Mouse (Mus musculus): Measurements from ENCODE around the gene Lnpep. TPM values are rescaled to one million over a fixed set of nuclear protein-coding genes. Genes with fewer than 3 reads are reported as not detected.
A peak's percentile ranks its signal among the peaks of the same experiment; 100 is the strongest.

Gene Lnpep
- polyA plus RNA-seq, 1 experiment from 2014 or later, result 6.3 TPM

DNA sequence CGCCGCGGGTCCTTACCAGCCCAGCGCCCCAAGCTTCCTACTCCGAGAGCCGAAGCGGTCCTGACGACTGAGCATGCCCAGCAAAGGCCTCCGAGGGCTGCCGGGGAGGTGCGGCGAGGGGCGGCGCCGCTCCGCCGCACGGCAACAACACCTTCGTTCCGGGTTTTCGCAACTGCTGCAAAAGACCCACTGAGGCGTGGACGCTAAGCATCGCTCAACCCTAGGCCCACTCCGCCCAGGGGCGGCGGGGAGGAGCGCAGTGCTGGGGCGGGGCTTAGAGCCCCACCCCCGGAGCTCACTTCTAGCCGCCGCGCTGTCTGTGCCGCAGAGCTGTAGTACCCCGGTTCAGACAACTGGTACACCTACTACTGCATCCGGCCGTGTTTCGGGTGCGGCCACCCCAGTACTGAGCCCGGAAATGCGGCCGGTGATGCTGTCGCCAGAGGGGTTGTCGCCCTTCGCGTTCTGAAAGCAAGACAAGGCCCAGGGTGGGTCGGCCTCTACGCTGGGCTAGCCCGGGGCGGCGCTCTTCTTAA lies 361 bp downstream of the Lnpep start:
- DNase-seq (ENCODE audit: extremely low spot score, low spot score), result peak; percentile 93
- Histone ChIP-seq H3K4me1 (peaks cover 28% of the 10 kb centered on the region), H3K9me3 (peaks cover 6% of the 10 kb centered on the region), H3K4me3 (peak overlapping the region; percentile 78), H3K36me3 (replicated peaks) (no peaks in the 10 kb centered on the region), H3K27me3 (ENCODE audit: poor library complexity, severe bottlenecking) (no peaks in the 10 kb centered on the region), H3K27ac (peak overlapping the region; percentile 96)
- under 1% methylated on average over 51 of the region's 51 CpGs for WGBS

- Histone ChIP-seq H3K4me1 (peaks cover 28% of the 10 kb centered on the region), H3K36me3 (replicated peaks) (no peaks in the 10 kb centered on the region), H3K9me3 (peaks cover 4% of the 10 kb centered on the region), H3K4me3 (peak overlapping the region; percentile 78), H3K27me3 (ENCODE audit: poor library complexity, severe bottlenecking) (no peaks in the 10 kb centered on the region), H3K27ac (peak overlapping the region; percentile 96)
- peak; percentile 63 for DNase-seq (ENCODE audit: extremely low spot score, low spot score)
- WGBS, result under 1% methylated on average over 42 of the region's 42 CpGs
Observed at GRCm38 (mm10) chr17:17623890-17624420, 895 bp downstream of the Lnpep start.

DNA sequence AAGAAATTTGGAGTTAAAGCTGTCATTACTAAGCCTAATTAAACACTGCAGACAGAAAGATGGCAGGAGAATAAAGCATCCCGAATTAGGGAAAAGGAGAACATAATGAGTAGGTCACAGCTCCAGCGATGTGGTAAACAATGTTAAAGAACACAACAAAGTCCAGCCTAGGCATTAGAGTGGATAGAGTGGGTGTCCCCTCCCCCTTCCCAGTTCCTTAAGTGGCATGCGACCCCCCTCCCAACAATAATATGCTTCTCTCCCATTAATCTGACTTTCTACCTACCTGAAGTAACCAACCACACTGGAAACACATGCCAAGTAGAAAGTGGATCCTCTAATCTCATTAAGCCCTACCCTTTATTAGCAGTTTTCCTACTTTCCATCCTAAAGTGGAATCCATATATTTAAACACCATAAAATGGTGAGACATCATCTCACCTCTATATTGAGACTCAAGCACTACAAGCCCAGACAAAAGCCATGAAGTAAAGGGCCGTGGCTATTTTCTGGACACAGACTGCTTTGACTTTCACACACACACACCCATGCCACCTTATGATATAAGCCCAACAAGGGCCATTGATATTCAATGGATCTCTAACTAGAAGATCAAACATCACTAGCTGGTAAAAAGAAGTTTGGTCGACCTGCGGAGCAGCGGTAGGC lies 1.5 kb downstream of the Lnpep start:
- no peak for DNase-seq (ENCODE audit: extremely low spot score, low spot score)
- H3K9me3 ChIP-seq, result peaks cover 4% of the 10 kb centered on the region; the same call in 1 of the 2 replicates
- no peaks in the 10 kb centered on the region for H3K36me3 ChIP-seq (replicated peaks)
- peak overlapping the region; percentile 78 for H3K4me3 ChIP-seq
- peaks cover 28% of the 10 kb centered on the region for H3K4me1 ChIP-seq
- H3K27ac ChIP-seq, result peak overlapping the region; percentile 96
- 3% methylated on average over 7 of the region's 7 CpGs for WGBS
- H3K27me3 ChIP-seq (ENCODE audit: poor library complexity, severe bottlenecking), result no peaks in the 10 kb centered on the region

- H3K4me1 ChIP-seq, result peaks cover 28% of the 10 kb centered on the region
- H3K36me3 ChIP-seq (replicated peaks), result no peaks in the 10 kb centered on the region
- peak overlapping the region; percentile 78 for H3K4me3 ChIP-seq
- H3K9me3 ChIP-seq, result peaks cover 4% of the 10 kb centered on the region; the same call in 1 of the 2 replicates
- no peak for DNase-seq (ENCODE audit: extremely low spot score, low spot score)
- H3K27ac ChIP-seq, result no peak overlapping the region
- WGBS, result 96% methylated on average over 1 of the region's 1 CpGs
- no peaks in the 10 kb centered on the region for H3K27me3 ChIP-seq (ENCODE audit: poor library complexity, severe bottlenecking)
Observed at GRCm38 (mm10) chr17:17622576-17622975, 2.3 kb downstream of the Lnpep start.

GRCm38 (mm10) chr17:17621586-17621985 lies 3.3 kb downstream of the Lnpep start:
- 91% methylated on average over 3 of the region's 3 CpGs for WGBS
- Histone ChIP-seq H3K27me3 (ENCODE audit: poor library complexity, severe bottlenecking) (no peaks in the 10 kb centered on the region), H3K4me1 (peaks cover 28% of the 10 kb centered on the region), H3K4me3 (no peak overlapping the region), H3K27ac (no peak overlapping the region), H3K9me3 (peaks cover 4% of the 10 kb centered on the region; the same call in 1 of the 2 replicates), H3K36me3 (replicated peaks) (no peaks in the 10 kb centered on the region)
- DNase-seq (ENCODE audit: extremely low spot score, low spot score), result no peak

- Histone ChIP-seq H3K4me1 (peaks cover 13% of the 10 kb centered on the region), H3K27ac (no peak overlapping the region), H3K36me3 (replicated peaks) (no peaks in the 10 kb centered on the region), H3K9me3 (no peaks in the 10 kb centered on the region), H3K27me3 (ENCODE audit: poor library complexity, severe bottlenecking) (no peaks in the 10 kb centered on the region), H3K4me3 (no peak overlapping the region)
- WGBS, result 77% methylated on average over 1 of the region's 1 CpGs
- no peak for DNase-seq (ENCODE audit: extremely low spot score, low spot score)
Observed at GRCm38 (mm10) chr17:17618463-17618862, 6.4 kb downstream of the Lnpep start.

DNA sequence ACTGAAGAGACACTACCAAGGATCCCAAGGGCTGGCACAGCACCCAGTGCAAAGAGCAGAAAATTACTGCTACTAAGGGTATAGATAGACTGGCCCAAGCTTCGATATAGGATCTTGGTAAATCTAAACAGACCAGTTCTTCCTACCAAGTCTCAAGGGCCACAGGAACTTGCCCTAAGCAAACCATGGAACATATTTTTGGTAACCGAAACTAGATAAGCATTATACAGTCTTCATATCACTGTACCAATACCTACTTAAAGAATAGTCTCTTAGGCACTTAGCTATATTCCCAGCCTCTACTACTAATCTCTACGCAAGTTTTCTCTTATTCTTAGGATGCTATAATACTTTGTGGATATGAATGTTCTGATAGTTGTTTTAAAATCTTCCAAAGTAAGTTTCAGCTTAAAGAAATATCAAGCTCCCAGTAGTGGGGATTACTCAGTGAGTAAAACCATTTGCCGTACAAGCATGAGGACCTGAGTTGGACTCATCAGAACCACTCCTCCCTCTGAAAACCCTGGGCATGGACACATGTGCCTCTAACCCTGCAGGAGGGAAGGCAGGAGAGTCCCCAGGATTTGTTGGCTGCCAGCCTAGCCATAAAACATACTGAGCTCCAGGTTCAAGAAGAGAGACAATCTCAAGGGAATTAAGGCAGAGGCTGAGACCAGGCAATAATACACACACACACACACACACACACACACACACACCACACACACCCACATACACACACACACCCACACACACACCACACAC lies 7.2 kb downstream of the Lnpep start:
- 94% methylated on average over 4 of the region's 4 CpGs for WGBS

GRCm38 (mm10) chr17:17612336-17612735 lies 12.5 kb downstream of the Lnpep start:
- Histone ChIP-seq H3K4me1 (peaks cover 16% of the 10 kb centered on the region), H3K27ac (no peak overlapping the region), H3K36me3 (replicated peaks) (no peaks in the 10 kb centered on the region), H3K4me3 (no peak overlapping the region), H3K9me3 (no peaks in the 10 kb centered on the region), H3K27me3 (ENCODE audit: poor library complexity, severe bottlenecking) (no peaks in the 10 kb centered on the region)
- no peak for DNase-seq (ENCODE audit: extremely low spot score, low spot score)
- WGBS, result 88% methylated on average over 2 of the region's 2 CpGs

More for the DNA sequence above, 7.2 kb downstream of the Lnpep start:
- no peak for DNase-seq (ENCODE audit: extremely low spot score, low spot score)
- no peaks in the 10 kb centered on the region for H3K9me3 ChIP-seq
- no peaks in the 10 kb centered on the region for H3K36me3 ChIP-seq (replicated peaks)
- H3K4me3 ChIP-seq, result no peak overlapping the region
- H3K4me1 ChIP-seq, result peaks cover 5% of the 10 kb centered on the region
- H3K27me3 ChIP-seq (ENCODE audit: poor library complexity, severe bottlenecking), result no peaks in the 10 kb centered on the region
- H3K27ac ChIP-seq, result no peak overlapping the region

GRCm38 (mm10) chr17:17609523-17609922 lies 15.3 kb downstream of the Lnpep start:
- H3K36me3 ChIP-seq (replicated peaks), result no peaks in the 10 kb centered on the region
- H3K27me3 ChIP-seq (ENCODE audit: poor library complexity, severe bottlenecking), result no peaks in the 10 kb centered on the region
- H3K27ac ChIP-seq, result no peak overlapping the region
- peaks cover 17% of the 10 kb centered on the region for H3K4me1 ChIP-seq
- no peak overlapping the region for H3K4me3 ChIP-seq
- WGBS, result 80% methylated on average over 3 of the region's 3 CpGs
- DNase-seq (ENCODE audit: extremely low spot score, low spot score), result no peak
- H3K9me3 ChIP-seq, result no peaks in the 10 kb centered on the region

GRCm38 (mm10) chr17:17608416-17608988 lies 16.3 kb downstream of the Lnpep start:
- 85% methylated on average over 5 of the region's 5 CpGs for WGBS
- H3K27ac ChIP-seq, result no peak overlapping the region
- DNase-seq (ENCODE audit: extremely low spot score, low spot score), result no peak
- H3K9me3 ChIP-seq, result no peaks in the 10 kb centered on the region
- H3K36me3 ChIP-seq (replicated peaks), result no peaks in the 10 kb centered on the region
- H3K4me1 ChIP-seq, result peaks cover 17% of the 10 kb centered on the region
- H3K27me3 ChIP-seq (ENCODE audit: poor library complexity, severe bottlenecking), result no peaks in the 10 kb centered on the region
- no peak overlapping the region for H3K4me3 ChIP-seq

- no peaks in the 10 kb centered on the region for H3K9me3 ChIP-seq
- no peak for DNase-seq (ENCODE audit: extremely low spot score, low spot score)
- no peak overlapping the region for H3K27ac ChIP-seq
- no peaks in the 10 kb centered on the region for H3K36me3 ChIP-seq (replicated peaks)
- no peaks in the 10 kb centered on the region for H3K27me3 ChIP-seq (ENCODE audit: poor library complexity, severe bottlenecking)
- peaks cover 29% of the 10 kb centered on the region for H3K4me1 ChIP-seq
- no peak overlapping the region for H3K4me3 ChIP-seq
- 87% methylated on average over 2 of the region's 2 CpGs for WGBS
Observed at GRCm38 (mm10) chr17:17604554-17604953, 20.3 kb downstream of the Lnpep start.

DNA sequence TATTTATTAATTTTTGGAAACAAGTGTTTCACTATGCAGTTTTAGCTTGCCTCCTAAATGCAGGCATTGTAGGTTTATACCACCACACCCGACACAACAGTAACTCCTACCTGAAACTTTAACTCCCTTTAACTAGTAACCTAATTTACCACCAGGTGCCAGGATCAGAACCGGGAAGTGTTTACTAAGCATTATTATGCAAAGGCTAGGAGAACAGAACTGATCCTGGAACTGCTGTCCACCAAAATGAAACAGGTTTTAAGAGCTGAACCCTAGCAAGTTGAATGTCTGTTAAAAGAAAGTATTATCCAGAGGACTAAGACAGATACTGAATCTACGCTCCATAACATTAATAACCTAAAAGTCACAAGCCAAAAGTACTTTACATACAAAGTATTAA lies 21.2 kb downstream of the Lnpep start:
- Histone ChIP-seq H3K27ac (no peak overlapping the region), H3K9me3 (no peaks in the 10 kb centered on the region), H3K4me1 (peaks cover 26% of the 10 kb centered on the region), H3K27me3 (ENCODE audit: poor library complexity, severe bottlenecking) (no peaks in the 10 kb centered on the region), H3K36me3 (replicated peaks) (no peaks in the 10 kb centered on the region), H3K4me3 (no peak overlapping the region)
- 88% methylated on average over 3 of the region's 3 CpGs for WGBS
- no peak for DNase-seq (ENCODE audit: extremely low spot score, low spot score)

All from forebrain, embryonic 10.5 days (tissue).